Mouse (Mus musculus): ENCODE results near the gene Chd3.
"Not testable (repeated sequence)": the region's sequence is repeated elsewhere in the genome, so short reads cannot be mapped to it uniquely, and the experiment has no call there.

The Chd3 gene

GRCm38 (mm10) chr11:69326408-69327156 lies 42.6 kb downstream of the Chd3 start:
- in situ Hi-C loops (cut with MboI, MseI) = no loop called here

- in situ Hi-C loops (cut with MboI, MseI) = no loop called here
These were observed 43.4 kb downstream of the Chd3 start, which contains the start of gene Kcnab3 for GRCm38 (mm10) chr11:69325628-69326407. TSS of gene Kcnab3 (plus strand) at chr11:69326258.

- in situ Hi-C loops (cut with MboI, MseI) = no loop called here
These were observed 44.5 kb downstream of the Chd3 start for GRCm38 (mm10) chr11:69324749-69325148.

DNA sequence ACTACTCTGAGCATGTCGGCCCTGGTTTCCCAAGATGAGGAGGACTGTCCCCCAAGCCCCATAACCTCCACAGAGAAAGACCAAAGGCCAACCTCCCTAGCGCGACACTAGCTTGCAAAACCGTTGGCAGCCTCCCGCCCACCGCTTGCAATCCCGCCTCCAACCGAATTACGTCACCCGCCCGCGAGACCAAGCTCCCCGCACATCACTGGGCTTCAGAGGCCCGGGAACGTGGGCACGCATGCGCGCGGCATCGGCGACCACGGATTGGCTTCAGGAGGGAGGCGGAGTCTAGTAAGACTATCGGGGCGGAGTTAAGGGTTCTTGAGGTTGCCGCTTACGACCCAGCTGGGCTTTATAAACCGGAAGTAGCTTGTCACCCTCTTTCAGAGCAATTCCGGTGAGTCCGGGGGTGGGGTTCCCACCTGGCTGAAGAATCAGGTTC lies 45.5 kb downstream of the Chd3 start, which contains the start of the genes Cntrob and Trappc1:
Gene Cntrob (minus strand): TSS at position 109 of the 445 bp plus-strand sequence.
Gene Trappc1 (plus strand): TSS at position 314 of the 445 bp plus-strand sequence.
- in situ Hi-C loops (cut with MboI, MseI) = no loop called here

- in situ Hi-C loops (cut with MboI, MseI) = no loop called here
These were observed 46.3 kb downstream of the Chd3 start for GRCm38 (mm10) chr11:69322693-69323471.

GRCm38 (mm10) chr11:69322010-69322409 lies 47.2 kb downstream of the Chd3 start:
- in situ Hi-C loops (cut with MboI, MseI) = no loop called here

- in situ Hi-C loops (cut with MboI, MseI) = no loop called here
These were observed 47.6 kb downstream of the Chd3 start for GRCm38 (mm10) chr11:69321580-69321979.

- in situ Hi-C loops (cut with MboI, MseI) = not testable (repeated sequence)
These were observed 51.2 kb downstream of the Chd3 start for GRCm38 (mm10) chr11:69318000-69318399.

DNA sequence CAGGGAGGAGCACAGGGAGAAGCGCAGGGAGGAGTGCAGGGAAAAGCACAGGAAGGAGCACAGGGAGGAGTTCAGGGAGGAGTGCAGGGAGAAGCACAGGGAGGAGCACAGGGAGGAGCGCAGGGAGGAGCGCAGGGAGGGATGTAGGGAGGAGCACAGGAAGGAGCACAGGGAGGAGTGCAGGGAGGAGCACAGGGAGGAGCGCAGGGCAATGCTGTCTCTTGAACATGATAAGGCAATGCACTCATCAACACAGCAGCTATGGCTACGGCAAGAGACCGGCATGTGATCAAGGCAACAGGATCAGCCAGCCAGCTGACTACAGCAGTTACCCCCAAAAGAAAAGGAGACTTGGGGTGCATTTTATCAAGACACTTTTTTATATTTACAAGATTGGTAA lies 52.8 kb downstream of the Chd3 start:
- in situ Hi-C loops (cut with MboI, MseI) = no loop called here

DNA sequence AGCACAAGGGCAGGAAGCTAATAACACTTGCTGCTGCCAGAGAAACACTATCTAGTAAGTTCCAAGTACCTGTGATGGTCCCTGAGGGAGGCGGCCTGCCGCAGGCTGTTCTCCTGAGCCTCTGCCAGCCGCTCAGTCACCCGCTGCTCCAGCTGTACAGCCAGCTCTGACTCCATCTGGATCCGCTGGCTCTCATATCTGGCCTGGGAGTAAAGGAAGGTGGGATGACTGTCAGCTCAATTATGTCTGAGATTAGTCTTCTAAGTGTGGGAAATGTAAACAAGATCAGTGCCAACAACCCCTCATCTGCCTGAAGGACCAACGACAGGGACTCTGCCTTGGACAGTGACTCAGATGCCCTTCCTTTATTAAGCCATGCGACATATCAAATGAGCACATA lies 57.9 kb downstream of the Chd3 start:
- in situ Hi-C loops (cut with MboI, MseI) = no loop called here

DNA sequence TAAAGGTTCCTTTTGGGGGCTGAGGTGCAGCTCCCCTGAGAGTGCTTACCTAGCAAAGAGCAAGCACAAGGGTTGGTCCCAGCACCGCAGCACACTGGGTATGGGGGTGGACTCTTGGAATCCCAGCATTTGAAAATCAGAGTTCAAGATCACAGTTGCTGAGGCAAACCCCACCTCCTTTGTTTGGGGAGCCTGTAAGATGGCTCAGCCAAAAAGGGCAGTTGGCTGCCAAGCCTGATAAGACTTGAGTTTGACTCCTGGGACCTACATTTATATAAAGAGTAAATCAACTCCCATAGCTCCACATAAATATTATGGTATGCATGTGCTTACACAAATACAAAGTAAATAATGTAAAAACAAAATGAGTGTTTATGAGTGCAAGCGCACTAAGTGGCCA lies 63.2 kb downstream of the Chd3 start:
- in situ Hi-C loops (cut with MboI, MseI) = no loop called here

GRCm38 (mm10) chr11:69305291-69305690 lies 63.9 kb downstream of the Chd3 start:
- in situ Hi-C loops (cut with MboI, MseI) = no loop called here

DNA sequence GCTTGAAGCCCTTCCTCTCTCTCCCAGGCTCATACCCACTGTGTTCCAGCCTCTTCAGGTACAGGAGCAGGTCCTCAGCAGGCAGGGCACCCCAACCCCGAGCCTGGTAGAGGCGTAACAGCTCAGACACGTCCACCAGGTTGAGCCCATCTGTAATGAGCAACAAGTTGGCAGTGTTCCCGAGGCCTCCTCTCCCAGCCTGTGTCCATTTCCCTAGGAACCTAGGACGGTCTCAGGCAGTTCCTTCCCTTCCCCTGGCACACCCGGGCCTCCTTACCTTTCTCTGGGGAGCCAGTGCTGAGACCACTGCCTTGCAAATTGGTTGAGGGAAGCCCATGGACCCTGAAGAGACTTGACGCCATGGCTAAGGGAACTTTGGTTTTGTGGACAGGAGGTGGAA lies 66.4 kb downstream of the Chd3 start:
- in situ Hi-C loops (cut with MboI, MseI) = no loop called here

- in situ Hi-C loops (cut with MboI, MseI) = no loop called here
These were observed 71.0 kb downstream of the Chd3 start for GRCm38 (mm10) chr11:69298231-69298630.

- in situ Hi-C loops (cut with MboI, MseI) = no loop called here
These were observed 71.4 kb downstream of the Chd3 start for GRCm38 (mm10) chr11:69297799-69298198.

DNA sequence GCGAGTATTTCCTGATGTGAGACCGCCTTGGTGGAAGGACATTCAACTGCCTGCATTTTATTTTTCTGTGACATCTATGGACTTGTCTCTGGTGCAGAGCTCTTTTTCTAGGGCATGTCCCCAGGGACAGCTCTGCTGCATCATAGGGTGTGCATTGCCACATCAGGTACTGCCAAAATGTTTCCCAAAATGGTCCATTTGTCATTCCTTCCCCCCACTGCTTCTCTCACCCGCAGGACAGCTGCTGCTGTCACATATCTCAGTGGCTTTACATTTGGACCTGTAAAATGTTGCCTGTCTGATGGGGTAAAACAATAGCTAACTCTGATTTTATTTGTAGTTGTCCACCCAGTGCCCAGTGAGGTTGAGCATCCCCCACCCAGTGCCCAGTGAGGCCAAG lies 73.9 kb downstream of the Chd3 start:
- in situ Hi-C loops (cut with MboI, MseI) = no loop called here
